Mouse (Mus musculus) heart, postnatal 0 days (tissue): ENCODE data around the gene Hhipl1. TPM values are rescaled to one million over a fixed set of nuclear protein-coding genes. Genes with fewer than 3 reads are reported as not detected.
A peak's percentile ranks its signal among the peaks of the same experiment; 100 is the strongest.

Source experiments
- ATAC-seq: fragments of 200-750 bp; cut with Nextera tagmentation; 2 replicates; pipeline ENCODE4 v1.8.0; 2017; ENCODE audit warnings: low read depth, moderate number of reproducible peaks, moderate library complexity; ENCODE audit not compliant: insufficient read depth
- DNase-seq: peaks from one replicate; pipeline ENCODE4 v3.0.0-alpha.2; 2016; ENCODE audit warnings: low spot score
- H3K27ac ChIP-seq: fragments of 300-500 bp; sonication (generic); 2 replicates; pipeline ENCODE4 v1.5.1; 2014; ENCODE audit warnings: low read depth, mild to moderate bottlenecking
- H3K27me3 ChIP-seq: fragments of 300-500 bp; sonication (generic); 2 replicates; pipeline ENCODE4 v1.6.1; 2014; ENCODE audit warnings: low read length, mixed read lengths; ENCODE audit not compliant: control insufficient read depth, insufficient read depth
- H3K36me3 ChIP-seq: fragments of 300-500 bp; sonication (generic); replicated peaks from 2 replicates; pipeline ENCODE4 v1.6.1; 2014; ENCODE audit warnings: low read length, mixed read lengths; ENCODE audit not compliant: control insufficient read depth, insufficient read depth
- H3K4me1 ChIP-seq: fragments of 300-500 bp; sonication (generic); 2 replicates; pipeline ENCODE4 v1.6.1; 2014; ENCODE audit warnings: antibody characterized with exemption; ENCODE audit not compliant: control insufficient read depth, insufficient read depth
- H3K4me2 ChIP-seq: fragments of 300-500 bp; sonication (generic); 2 replicates; pipeline ENCODE4 v1.6.1; 2014; ENCODE audit warnings: low read depth, mild to moderate bottlenecking, low read length, moderate library complexity
- H3K4me3 ChIP-seq: fragments of 300-500 bp; sonication (generic); 2 replicates; pipeline ENCODE4 v1.5.1; 2014; ENCODE audit warnings: low read depth, low read length
- H3K9ac ChIP-seq: fragments of 300-500 bp; sonication (generic); replicated peaks from 2 replicates; pipeline ENCODE4 v1.6.1; 2014; ENCODE audit warnings: low read depth, low read length, mixed read lengths
- H3K9me3 ChIP-seq: fragments of 300-500 bp; sonication (generic); replicated peaks from 2 replicates; pipeline ENCODE4 v1.6.1; 2016; ENCODE audit warnings: low read length; ENCODE audit not compliant: control insufficient read depth
- CTCF ChIP-seq: IDR thresholded peaks from 2 replicates; pipeline ENCODE4 v1.5.1; 2016; ENCODE audit warnings: antibody characterized with exemption, control low read depth, low read depth
- EP300 ChIP-seq: IDR thresholded peaks from 2 replicates; pipeline ENCODE4 v1.6.1; 2016; ENCODE audit warnings: antibody characterized with exemption, low read depth
- WGBS: fragments of 180-500 bp; shearing (Covaris S2); extraction: QIAGEN DNeasy Blood & Tissue Kit; methylation state at CpG from one replicate; pipeline ENCODE4 v1.1.7; 2014; 5-methylcytosine and 5-hydroxymethylcytosine counted together
- polyA plus RNA-seq: library from polyadenylated mRNA; unstranded; fragments of >200 nt; fragmentation: Nextera tagmentation; extraction: Ambion mirVana; gene quantifications from 2 replicates; pipeline ENCODE4 v1.2.1, GENCODE M21; 2015
- total RNA-seq: library from RNA; depleted of rRNA; stranded (reverse); fragments of >200 nt; gene quantifications from 2 replicates; pipeline ENCODE4 v1.2.3, GENCODE M21; 2014; ENCODE audit warnings: low replicate concordance

Hhipl1 gene
- total and polyA plus RNA-seq, 2 experiments from 2014 or later = 0.61 to 5.0 TPM

GRCm38 (mm10) chr12:108307553-108307952 lies 1.5 kb downstream of the Hhipl1 start:
- no peak overlapping the region for H3K4me3 ChIP-seq
- no peak overlapping the region for H3K27ac ChIP-seq
- H3K36me3 ChIP-seq = no peaks in the 10 kb centered on the region
- TF ChIP-seq EP300 (no peak), CTCF (peak; percentile 74)
- H3K4me1 ChIP-seq = peaks cover 10% of the 10 kb centered on the region; the same call in 1 of the 2 replicates
- no peaks in the 10 kb centered on the region for H3K9me3 ChIP-seq
- DNase-seq = peak; percentile 35
- 20% methylated on average over 14 of the region's 14 CpGs for WGBS
- peaks cover 18% of the 10 kb centered on the region for H3K27me3 ChIP-seq
- peak overlapping the region; percentile 29; the same call in 1 of the 2 replicates for H3K4me2 ChIP-seq
- no peak overlapping the region for H3K9ac ChIP-seq
- 0 out of 2 replicates have a peak, but pooled peaks have one; percentile 14 for ATAC-seq

- Histone ChIP-seq H3K4me2 (no peak overlapping the region), H3K27ac (peak overlapping the region; percentile 73), H3K4me3 (no peak overlapping the region), H3K4me1 (peaks cover 10% of the 10 kb centered on the region; the same call in 1 of the 2 replicates), H3K9me3 (no peaks in the 10 kb centered on the region), H3K9ac (no peak overlapping the region), H3K36me3 (no peaks in the 10 kb centered on the region), H3K27me3 (peaks cover 18% of the 10 kb centered on the region)
- peak; percentile 33; the same call in 1 of the 2 replicates for ATAC-seq
- 70% methylated on average over 16 of the region's 16 CpGs for WGBS
- DNase-seq = peak; percentile 18
- no peak for TF ChIP-seq EP300
- TF ChIP-seq CTCF = no peak
Observed at GRCm38 (mm10) chr12:108308363-108308856, 2.3 kb downstream of the Hhipl1 start.

GRCm38 (mm10) chr12:108309116-108309794 lies 3.2 kb downstream of the Hhipl1 start:
- peak; percentile 55 for DNase-seq
- 45% methylated on average over 8 of the region's 8 CpGs for WGBS
- no peak overlapping the region for H3K4me2 ChIP-seq
- peak; percentile 53 for ATAC-seq
- no peak for TF ChIP-seq CTCF
- TF ChIP-seq EP300 = no peak
- H3K4me1 ChIP-seq = peaks cover 10% of the 10 kb centered on the region; the same call in 1 of the 2 replicates
- no peak overlapping the region for H3K4me3 ChIP-seq
- peaks cover 14% of the 10 kb centered on the region for H3K27me3 ChIP-seq
- no peaks in the 10 kb centered on the region for H3K36me3 ChIP-seq
- no peaks in the 10 kb centered on the region for H3K9me3 ChIP-seq
- peak overlapping the region; percentile 73 for H3K27ac ChIP-seq
- no peak overlapping the region for H3K9ac ChIP-seq

GRCm38 (mm10) chr12:108310041-108310440 lies 4.0 kb downstream of the Hhipl1 start:
- Histone ChIP-seq H3K36me3 (no peaks in the 10 kb centered on the region), H3K4me1 (peaks cover 10% of the 10 kb centered on the region; the same call in 1 of the 2 replicates), H3K27ac (peak overlapping the region; percentile 32), H3K27me3 (peaks cover 8% of the 10 kb centered on the region), H3K9ac (no peak overlapping the region), H3K4me3 (no peak overlapping the region), H3K4me2 (no peak overlapping the region), H3K9me3 (no peaks in the 10 kb centered on the region)
- no peak for TF ChIP-seq EP300
- TF ChIP-seq CTCF = no peak
- DNase-seq = no peak
- 79% methylated on average over 4 of the region's 4 CpGs for WGBS
- ATAC-seq = no peak

- H3K4me1 ChIP-seq = peaks cover 10% of the 10 kb centered on the region; the same call in 1 of the 2 replicates
- no peaks in the 10 kb centered on the region for H3K36me3 ChIP-seq
- TF ChIP-seq EP300 (no peak), CTCF (no peak)
- peaks cover 3% of the 10 kb centered on the region for H3K27me3 ChIP-seq
- H3K27ac ChIP-seq = no peak overlapping the region
- H3K4me3 ChIP-seq = no peak overlapping the region
- ATAC-seq (no peak), DNase-seq (no peak)
- H3K4me2 ChIP-seq = no peak overlapping the region
- no peaks in the 10 kb centered on the region for H3K9me3 ChIP-seq
- 51% methylated on average over 7 of the region's 7 CpGs for WGBS
- H3K9ac ChIP-seq = no peak overlapping the region
Observed at GRCm38 (mm10) chr12:108310456-108311027, 4.5 kb downstream of the Hhipl1 start.
